ENCODE assay signal across 14 mouse cellular contexts in genomic region chr6:145420407-145420806, GRCm38 (mm10).
DNase-seq lines count a peak whose midpoint lies in the region; ATAC-seq and TF ChIP-seq lines count a peak whose summit lies in the region.
"Had no signal": no experiment of that assay in that cellular context is flagged by ENCODE, and none has a peak within 500 bp of the region (broad histone marks: within the 10 kb centered on the region; RNA-seq: fewer than 3 reads in every experiment).

No protein-coding gene starts in this region.

- TF ChIP-seq POLR2A in heart, adult 2 months (IDR thresholded peaks at IDR 0.05; ENCODE audit: insufficient read depth, low read depth, low read length), result no peak
- TF ChIP-seq POLR2A in lung, adult 2 months (IDR thresholded peaks at IDR 0.05; ENCODE audit: borderline replicate concordance, extremely low read depth, low read depth, low read length), result no peak
- no peak for TF ChIP-seq POLR2A in embryonic fibroblast, embryonic 13.5 days (IDR thresholded peaks at IDR 0.05; ENCODE audit: low read depth, low read length)

- DNase-seq in heart, adult 2 months, result no peak
- DNase-seq in lung, adult 2 months, result no peak
- DNase-seq in lung, postnatal 25 days (ENCODE audit: low spot score), result no peak
- peak; percentile 32 for DNase-seq in CD4-positive helper T cell, adult 2 months (ENCODE audit: low read depth, low spot score)
- DNase-seq in neural tube, embryonic 10.5 days (ENCODE audit: extremely low spot score, low spot score), result no peak
- DNase-seq in adrenal gland, postnatal 4 days (ENCODE audit: low spot score in 2 of 2), result no peak
- DNase-seq: cerebellum, adult 18-20 months; kidney, adult 11 months had no signal

- no peaks in the 10 kb centered on the region for H3K4me1 ChIP-seq in heart, adult 2 months (ENCODE audit: control insufficient read depth, insufficient read depth, low read length)
- peaks cover 5% of the 10 kb centered on the region; the same call in 1 of the 2 replicates for H3K4me1 ChIP-seq in heart, embryonic 12.5 days (replicated peaks)
- no peaks in the 10 kb centered on the region for H3K4me1 ChIP-seq in lung, adult 2 months (ENCODE audit: control insufficient read depth, insufficient read depth, low read length)
- H3K4me1 ChIP-seq in embryonic fibroblast, embryonic 13.5 days (ENCODE audit: control insufficient read depth, insufficient read depth, low read length), result no peaks in the 10 kb centered on the region
- H3K4me1 ChIP-seq: heart, embryonic 13.5 days; lung, embryonic 15.5 days had no signal

- H3K27me3 ChIP-seq in heart, adult 2 months (ENCODE audit: control insufficient read depth, insufficient read depth, low read length), result no peaks in the 10 kb centered on the region
- H3K27me3 ChIP-seq in heart, embryonic 12.5 days (replicated peaks), result peaks cover 4% of the 10 kb centered on the region; the same call in 1 of the 2 replicates
- H3K27me3 ChIP-seq: embryonic facial prominence, embryonic 13.5 days; heart, embryonic 13.5 days; lung, embryonic 15.5 days had no signal

- H3K9me3 ChIP-seq in heart, embryonic 12.5 days (replicated peaks), result peaks cover 6% of the 10 kb centered on the region
- H3K9me3 ChIP-seq: embryonic facial prominence, embryonic 13.5 days; heart, embryonic 13.5 days; lung, embryonic 15.5 days had no signal

- ATAC-seq in heart, embryonic 12.5 days (ENCODE audit: insufficient number of reproducible peaks, low FRiP score), result no peak
- ATAC-seq: activated CD4-positive, CD25-positive, alpha-beta regulatory T cell, adult 4 months had no signal

- peak; percentile 34; the same call in 1 of the 2 replicates for TF ChIP-seq CTCF in heart, adult 2 months (IDR thresholded peaks at IDR 0.05)
- TF ChIP-seq CTCF in lung, adult 2 months (IDR thresholded peaks at IDR 0.05; ENCODE audit: insufficient read depth, low read length), result peak; percentile 25; the same call in 1 of the 2 replicates
- TF ChIP-seq CTCF in embryonic fibroblast, embryonic 13.5 days (IDR thresholded peaks at IDR 0.05; ENCODE audit: borderline replicate concordance, insufficient read depth, low read length), result peak; percentile 68; the same call in 1 of the 2 replicates

- intact Hi-C loops in heart, adult 2 months (cut with DNase I), result no loop called here

- WGBS in heart, adult 2 months, result 69% methylated on average over 4 of the region's 4 CpGs
- WGBS in heart, embryonic 12.5 days, result 65% methylated on average over 4 of the region's 4 CpGs
- 72% methylated on average over 4 of the region's 4 CpGs for WGBS in lung, adult 2 months

- no peaks in the 10 kb centered on the region for H3K79me2 ChIP-seq in heart, adult 2 months (replicated peaks; ENCODE audit: control insufficient read depth, insufficient read depth, low read length)

- no peak overlapping the region for H3K4me3 ChIP-seq in heart, adult 2 months
- H3K4me3 ChIP-seq in heart, embryonic 12.5 days, result no peak overlapping the region
- H3K4me3 ChIP-seq in lung, adult 2 months (replicated peaks; ENCODE audit: extremely low read depth, low read depth, low read length), result no peak overlapping the region
- no peak overlapping the region for H3K4me3 ChIP-seq in embryonic fibroblast, embryonic 13.5 days (ENCODE audit: insufficient read depth, low read length)
- H3K4me3 ChIP-seq: embryonic facial prominence, embryonic 13.5 days; heart, embryonic 13.5 days; lung, embryonic 15.5 days had no signal

- TF ChIP-seq EP300 in heart, adult 2 months (IDR thresholded peaks at IDR 0.05; ENCODE audit: insufficient read depth, low read depth, low read length), result no peak

- no peak overlapping the region for H3K9ac ChIP-seq in heart, adult 2 months (ENCODE audit: low read depth, low read length)
- H3K9ac ChIP-seq in heart, embryonic 12.5 days, result no peak overlapping the region
- H3K9ac ChIP-seq: embryonic facial prominence, embryonic 13.5 days; heart, embryonic 13.5 days; lung, embryonic 15.5 days had no signal

- H3K36me3 ChIP-seq in heart, adult 2 months (ENCODE audit: control insufficient read depth, insufficient read depth, low read length), result no peaks in the 10 kb centered on the region
- no peaks in the 10 kb centered on the region; the same call in 1 of the 2 replicates for H3K36me3 ChIP-seq in heart, embryonic 12.5 days
- H3K36me3 ChIP-seq: embryonic facial prominence, embryonic 13.5 days; heart, embryonic 13.5 days; lung, embryonic 15.5 days had no signal

- no peak overlapping the region for H3K4me2 ChIP-seq in heart, embryonic 12.5 days
- H3K4me2 ChIP-seq: embryonic facial prominence, embryonic 13.5 days; heart, embryonic 13.5 days; lung, embryonic 15.5 days had no signal

- no peak overlapping the region for H3K27ac ChIP-seq in heart, adult 2 months
- H3K27ac ChIP-seq in heart, embryonic 12.5 days (ENCODE audit: poor library complexity, severe bottlenecking), result no peak overlapping the region
- no peak overlapping the region for H3K27ac ChIP-seq in embryonic fibroblast, embryonic 13.5 days (ENCODE audit: insufficient read depth, low read length)
- H3K27ac ChIP-seq: embryonic facial prominence, embryonic 13.5 days; heart, embryonic 13.5 days; lung, embryonic 15.5 days had no signal
